23 mouse cellular contexts compared by ENCODE assay signal in the genomic region with DNA sequence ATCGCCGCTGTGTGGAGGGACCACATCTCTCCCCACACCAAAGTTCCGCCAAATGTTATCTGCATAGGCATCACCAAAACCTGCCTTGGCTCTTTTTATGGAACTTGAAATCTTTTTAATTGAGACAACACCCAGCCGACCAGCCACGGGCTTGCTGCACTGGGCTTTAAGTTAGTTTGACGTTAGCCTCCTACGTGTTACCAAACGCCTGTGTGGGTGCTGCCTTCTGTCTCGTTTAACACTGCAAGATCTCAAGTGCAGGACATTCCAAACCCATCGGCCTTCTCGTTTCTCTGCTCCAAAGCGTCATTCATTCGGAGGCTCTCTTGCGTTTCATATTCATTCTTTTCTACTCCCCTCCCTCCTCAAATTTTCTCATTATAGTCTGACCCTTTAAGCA.
"Had no signal": no experiment of that assay in that cellular context is flagged by ENCODE, and none has a peak within 500 bp of the region (broad histone marks: within the 10 kb centered on the region; RNA-seq: fewer than 3 reads in every experiment).

No protein-coding gene starts in this region.

- H3K9me3 ChIP-seq: limb, embryonic 10.5 days; limb, embryonic 13.5 days; liver, embryonic 12.5 days; liver, embryonic 15.5 days; lung, embryonic 15.5 days; megakaryocyte, embryonic 14.5 days; midbrain, embryonic 15.5 days; neural tube, embryonic 12.5 days; neural tube, embryonic 15.5 days had no signal

- H3K4me3 ChIP-seq: layer of hippocampus, adult 2 months; limb, embryonic 10.5 days; limb, embryonic 13.5 days; liver, embryonic 12.5 days; liver, embryonic 15.5 days; lung, embryonic 15.5 days; megakaryocyte, embryonic 14.5 days; midbrain, embryonic 15.5 days; neural tube, embryonic 12.5 days; neural tube, embryonic 15.5 days had no signal

- H3K9ac ChIP-seq: limb, embryonic 13.5 days; liver, embryonic 12.5 days; liver, embryonic 15.5 days; lung, embryonic 15.5 days; midbrain, embryonic 15.5 days; neural tube, embryonic 12.5 days; neural tube, embryonic 15.5 days had no signal

- H3K27ac ChIP-seq: layer of hippocampus, adult 2 months; limb, embryonic 10.5 days; limb, embryonic 13.5 days; liver, embryonic 12.5 days; liver, embryonic 15.5 days; lung, embryonic 15.5 days; midbrain, embryonic 15.5 days; neural tube, embryonic 12.5 days; neural tube, embryonic 15.5 days; stomach, postnatal 0 days had no signal

- H3K27me3 ChIP-seq: liver, embryonic 12.5 days; liver, embryonic 15.5 days; lung, embryonic 15.5 days; midbrain, embryonic 15.5 days; neural tube, embryonic 12.5 days; neural tube, embryonic 15.5 days had no signal

- H3K36me3 ChIP-seq: limb, embryonic 10.5 days; limb, embryonic 13.5 days; liver, embryonic 12.5 days; liver, embryonic 15.5 days; lung, embryonic 15.5 days; midbrain, embryonic 15.5 days; neural tube, embryonic 12.5 days; neural tube, embryonic 15.5 days had no signal

- H3K4me1 ChIP-seq: liver, embryonic 12.5 days; liver, embryonic 15.5 days; megakaryocyte, embryonic 14.5 days had no signal

- ATAC-seq: intestine, embryonic 16.5 days; liver, embryonic 12.5 days; midbrain, embryonic 15.5 days had no signal

- H3K4me2 ChIP-seq: limb, embryonic 13.5 days; liver, embryonic 12.5 days; liver, embryonic 15.5 days; lung, embryonic 15.5 days; midbrain, embryonic 11.5 days; midbrain, embryonic 15.5 days; neural tube, embryonic 12.5 days; neural tube, embryonic 15.5 days had no signal

- DNase-seq: kidney, adult 18-20 months; kidney, adult 9 months; kidney, postnatal 25 days; layer of hippocampus, adult 9-11 months; liver; lung, adult 18-20 months; lung, postnatal 10 days; lung, postnatal 36 days; thymus, adult 18-20 months; thymus, postnatal 36 days had no signal
